Mouse (Mus musculus) midbrain, postnatal 0 days (tissue): Measurements from ENCODE around the gene Oas1e. TPM values are rescaled to one million over a fixed set of nuclear protein-coding genes. Genes with fewer than 3 reads are reported as not detected.
"Not testable (repeated sequence)": the region's sequence is repeated elsewhere in the genome, so short reads cannot be mapped to it uniquely, and the experiment has no call there.

Experiments used
- ATAC-seq: fragments of 200-750 bp; cut with Nextera tagmentation; 2 replicates; pipeline ENCODE4 v1.8.0; 2017; ENCODE audit warnings: moderate number of reproducible peaks, mild to moderate bottlenecking, moderate TSS enrichment, moderate library complexity; ENCODE audit not compliant: low FRiP score
- DNase-seq: peaks from one replicate; pipeline ENCODE4 v3.0.0-alpha.2; 2015; ENCODE audit warnings: low spot score
- H3K27ac ChIP-seq: fragments of 300-500 bp; sonication (generic); 2 replicates; pipeline ENCODE4 v1.5.1; 2014; ENCODE audit warnings: low read depth, mild to moderate bottlenecking, low read length, mixed read lengths
- H3K27me3 ChIP-seq: fragments of 300-500 bp; sonication (generic); 2 replicates; pipeline ENCODE4 v1.6.1; 2014; ENCODE audit warnings: low read length, control low read depth, mixed read lengths; ENCODE audit not compliant: insufficient read depth
- H3K36me3 ChIP-seq: fragments of 300-500 bp; sonication (generic); 2 replicates; pipeline ENCODE4 v1.6.1; 2014; ENCODE audit warnings: low read length, control low read depth, mixed read lengths; ENCODE audit not compliant: insufficient read depth
- H3K4me1 ChIP-seq: fragments of 300-500 bp; sonication (generic); 2 replicates; pipeline ENCODE4 v1.6.1; 2014; ENCODE audit warnings: mild to moderate bottlenecking, control low read depth, antibody characterized with exemption, low read length, mixed read lengths; ENCODE audit not compliant: insufficient read depth
- H3K4me2 ChIP-seq: fragments of 300-500 bp; sonication (generic); 2 replicates; pipeline ENCODE4 v1.6.1; 2014; ENCODE audit warnings: low read depth, mild to moderate bottlenecking, low read length, mixed read lengths; ENCODE audit not compliant: poor library complexity, severe bottlenecking
- H3K4me3 ChIP-seq: fragments of 300-500 bp; sonication (generic); 2 replicates; pipeline ENCODE4 v1.5.1; 2014; ENCODE audit warnings: low read depth, mild to moderate bottlenecking, low read length, moderate library complexity
- H3K9ac ChIP-seq: fragments of 300-500 bp; sonication (generic); replicated peaks from 2 replicates; pipeline ENCODE4 v1.6.1; 2014; ENCODE audit warnings: mild to moderate bottlenecking, low read length, moderate library complexity, mixed read lengths; ENCODE audit not compliant: poor library complexity, severe bottlenecking
- H3K9me3 ChIP-seq: fragments of 300-500 bp; sonication (generic); 2 replicates; pipeline ENCODE4 v1.6.1; 2016; ENCODE audit warnings: low read length, control low read depth
- CTCF ChIP-seq: IDR thresholded peaks from 2 replicates; pipeline ENCODE4 v1.5.1; 2016; ENCODE audit warnings: antibody characterized with exemption, mild to moderate bottlenecking
- WGBS: fragments of 180-500 bp; shearing (Covaris S2); extraction: QIAGEN DNeasy Blood & Tissue Kit; methylation state at CpG from one replicate; pipeline ENCODE4 v1.1.7; 2014; 5-methylcytosine and 5-hydroxymethylcytosine counted together
- polyA plus RNA-seq: library from polyadenylated mRNA; unstranded; fragments of >200 nt; fragmentation: Nextera tagmentation; extraction: Ambion mirVana; gene quantifications from 2 replicates; pipeline ENCODE4 v1.2.1, GENCODE M21; 2015
- total RNA-seq: library from RNA; depleted of rRNA; stranded (reverse); fragments of >200 nt; gene quantifications from 2 replicates; pipeline ENCODE4 v1.2.3, GENCODE M21; 2014

Oas1e gene
- total and polyA plus RNA-seq, 2 experiments from 2014 or later: 0.68 to 1.0 TPM

GRCm38 (mm10) chr5:120803596-120803995, 8.3 kb upstream of the Oas1e start:
- DNase-seq: no peak
- H3K27ac ChIP-seq: no peak overlapping the region
- H3K36me3 ChIP-seq: no peaks in the 10 kb centered on the region
- TF ChIP-seq CTCF: no peak
- WGBS: 68% methylated on average over 2 of the region's 2 CpGs
- H3K4me1 ChIP-seq: no peaks in the 10 kb centered on the region
- H3K4me3 ChIP-seq: no peak overlapping the region
- no peaks in the 10 kb centered on the region for H3K9me3 ChIP-seq
- no peak overlapping the region for H3K4me2 ChIP-seq
- H3K27me3 ChIP-seq: no peaks in the 10 kb centered on the region
- no peak overlapping the region for H3K9ac ChIP-seq
- no peak for ATAC-seq

DNA sequence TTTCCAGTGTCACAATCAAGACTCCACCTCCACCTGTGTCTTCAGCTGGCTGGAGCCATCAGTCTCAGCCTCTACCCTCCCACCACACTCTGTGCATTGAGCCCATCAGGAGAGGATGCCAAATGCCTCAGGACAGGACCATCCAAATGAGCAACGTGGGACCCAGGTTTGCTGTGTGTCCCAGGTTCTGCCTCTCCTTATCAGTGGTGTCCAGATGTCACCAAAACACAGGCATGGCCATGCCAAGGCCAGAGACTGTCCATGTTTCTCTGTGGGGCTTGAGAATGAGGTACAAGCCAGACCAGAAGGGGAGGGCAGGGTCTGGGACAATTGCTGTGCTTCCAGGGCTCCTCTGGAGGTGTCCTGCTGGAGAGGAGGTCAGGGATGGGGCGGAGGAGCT, 3.6 kb upstream of the Oas1e start:
- not testable (repeated sequence) for H3K27me3 ChIP-seq, H3K4me2 ChIP-seq, H3K9ac ChIP-seq, DNase-seq, H3K36me3 ChIP-seq, ATAC-seq, H3K9me3 ChIP-seq, H3K27ac ChIP-seq, H3K4me1 ChIP-seq, H3K4me3 ChIP-seq
- WGBS: 75% methylated on average over 2 of the region's 2 CpGs

- not testable (repeated sequence) for H3K27ac ChIP-seq, H3K9ac ChIP-seq, H3K36me3 ChIP-seq, H3K9me3 ChIP-seq, DNase-seq, H3K4me1 ChIP-seq, H3K4me3 ChIP-seq, ATAC-seq, H3K4me2 ChIP-seq, H3K27me3 ChIP-seq
- WGBS: 73% methylated on average over 5 of the region's 5 CpGs
Measured at GRCm38 (mm10) chr5:120798147-120798546, 2.8 kb upstream of the Oas1e start.

DNA sequence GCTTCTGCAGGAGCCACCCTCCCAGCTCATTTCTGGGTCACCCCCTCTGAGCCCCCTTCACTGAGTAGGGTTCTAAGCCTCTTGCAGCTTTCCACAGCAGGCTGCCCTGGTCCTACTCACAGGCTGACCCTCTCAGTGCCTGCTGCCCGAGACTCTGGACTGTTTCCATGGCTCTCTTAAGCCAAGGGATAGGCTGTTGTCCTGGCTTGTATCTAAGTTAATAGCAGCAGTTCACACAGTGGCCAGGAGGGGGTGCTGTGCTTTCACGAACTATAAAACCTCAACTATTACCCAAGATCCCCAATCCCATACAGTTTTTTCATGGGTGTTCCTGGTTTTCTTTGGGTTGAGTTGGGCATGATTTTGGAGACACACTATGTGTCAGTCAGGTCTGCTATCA, 2.3 kb downstream of the Oas1e start:
- Histone ChIP-seq H3K4me3 (no peak overlapping the region), H3K4me2 (no peak overlapping the region), H3K9me3 (no peaks in the 10 kb centered on the region), H3K27ac (no peak overlapping the region), H3K9ac (no peak overlapping the region), H3K27me3 (no peaks in the 10 kb centered on the region), H3K4me1 (no peaks in the 10 kb centered on the region), H3K36me3 (no peaks in the 10 kb centered on the region)
- WGBS: 26% methylated on average over 2 of the region's 2 CpGs
- ATAC-seq: no peak
- peak; percentile 51 for DNase-seq
- TF ChIP-seq CTCF: peak; percentile 77

DNA sequence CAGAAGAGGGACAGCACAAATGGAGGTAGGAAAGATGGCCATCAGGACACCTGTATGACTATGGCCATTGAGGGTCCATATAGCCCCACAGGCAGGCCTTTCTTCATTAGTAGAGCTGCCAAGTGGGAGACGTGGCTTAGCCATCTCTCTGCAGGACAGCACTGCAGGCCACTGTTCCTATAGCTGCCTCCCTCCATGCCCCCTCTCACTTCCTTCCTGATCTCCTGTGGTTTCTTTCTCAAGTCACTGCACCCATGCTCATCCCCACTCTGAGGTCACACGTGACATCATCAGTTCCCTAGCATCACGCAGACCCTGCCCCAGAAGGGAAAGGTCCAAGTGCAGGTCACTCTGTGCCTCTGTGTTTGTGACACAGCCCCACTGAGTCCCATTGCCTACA, 8.3 kb downstream of the Oas1e start:
- DNase-seq (no peak), ATAC-seq (no peak)
- no peaks in the 10 kb centered on the region for H3K27me3 ChIP-seq
- 60% methylated on average over 3 of the region's 3 CpGs for WGBS
- H3K27ac ChIP-seq: no peak overlapping the region
- H3K36me3 ChIP-seq: no peaks in the 10 kb centered on the region
- no peak overlapping the region for H3K9ac ChIP-seq
- H3K9me3 ChIP-seq: no peaks in the 10 kb centered on the region
- no peaks in the 10 kb centered on the region for H3K4me1 ChIP-seq
- no peak overlapping the region for H3K4me3 ChIP-seq
- H3K4me2 ChIP-seq: no peak overlapping the region
- no peak for TF ChIP-seq CTCF

DNA sequence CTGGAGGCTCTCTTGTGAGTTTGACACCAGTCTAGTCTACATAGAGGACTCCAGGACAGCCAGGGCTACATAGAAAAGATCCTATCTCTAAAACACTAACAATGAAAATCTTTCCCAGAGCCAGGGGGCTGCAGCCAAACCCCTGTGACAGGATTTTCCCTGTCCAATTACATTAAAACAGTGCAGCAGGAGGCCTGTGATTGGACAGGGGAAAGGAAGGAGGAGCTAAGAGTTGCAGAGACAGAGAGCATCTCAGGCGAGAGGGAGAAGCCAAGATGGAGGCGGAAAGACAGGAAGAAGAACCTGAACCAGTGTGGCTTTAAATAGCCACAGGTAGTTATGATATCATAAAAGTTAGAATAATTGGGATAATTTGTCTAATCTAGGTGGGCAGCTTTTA, 12.9 kb downstream of the Oas1e start:
- 76% methylated on average over 2 of the region's 2 CpGs for WGBS

GRCm38 (mm10) chr5:120781646-120782045, 13.7 kb downstream of the Oas1e start:
- no peaks in the 10 kb centered on the region for H3K4me1 ChIP-seq
- peak; percentile 35 for TF ChIP-seq CTCF
- H3K27ac ChIP-seq: no peak overlapping the region
- H3K4me3 ChIP-seq: no peak overlapping the region
- H3K9ac ChIP-seq: no peak overlapping the region
- no peak for ATAC-seq
- no peak overlapping the region for H3K4me2 ChIP-seq
- no peak for DNase-seq
- H3K36me3 ChIP-seq: no peaks in the 10 kb centered on the region
- no peaks in the 10 kb centered on the region for H3K27me3 ChIP-seq
- 100% methylated on average over 1 of the region's 1 CpGs for WGBS
- no peaks in the 10 kb centered on the region for H3K9me3 ChIP-seq

More for the DNA sequence above, 12.9 kb downstream of the Oas1e start:
- no peak for TF ChIP-seq CTCF
- no peak overlapping the region for H3K27ac ChIP-seq
- no peaks in the 10 kb centered on the region for H3K27me3 ChIP-seq
- DNase-seq (no peak), ATAC-seq (no peak)
- H3K9me3 ChIP-seq: no peaks in the 10 kb centered on the region
- no peaks in the 10 kb centered on the region for H3K36me3 ChIP-seq
- H3K4me3 ChIP-seq: no peak overlapping the region
- no peak overlapping the region for H3K9ac ChIP-seq
- H3K4me1 ChIP-seq: no peaks in the 10 kb centered on the region
- H3K4me2 ChIP-seq: no peak overlapping the region
